Mouse (Mus musculus): ENCODE results near the gene Rftn1.
"Not testable (repeated sequence)": the region's sequence is repeated elsewhere in the genome, so short reads cannot be mapped to it uniquely, and the experiment has no call there.

Rftn1 gene

DNA sequence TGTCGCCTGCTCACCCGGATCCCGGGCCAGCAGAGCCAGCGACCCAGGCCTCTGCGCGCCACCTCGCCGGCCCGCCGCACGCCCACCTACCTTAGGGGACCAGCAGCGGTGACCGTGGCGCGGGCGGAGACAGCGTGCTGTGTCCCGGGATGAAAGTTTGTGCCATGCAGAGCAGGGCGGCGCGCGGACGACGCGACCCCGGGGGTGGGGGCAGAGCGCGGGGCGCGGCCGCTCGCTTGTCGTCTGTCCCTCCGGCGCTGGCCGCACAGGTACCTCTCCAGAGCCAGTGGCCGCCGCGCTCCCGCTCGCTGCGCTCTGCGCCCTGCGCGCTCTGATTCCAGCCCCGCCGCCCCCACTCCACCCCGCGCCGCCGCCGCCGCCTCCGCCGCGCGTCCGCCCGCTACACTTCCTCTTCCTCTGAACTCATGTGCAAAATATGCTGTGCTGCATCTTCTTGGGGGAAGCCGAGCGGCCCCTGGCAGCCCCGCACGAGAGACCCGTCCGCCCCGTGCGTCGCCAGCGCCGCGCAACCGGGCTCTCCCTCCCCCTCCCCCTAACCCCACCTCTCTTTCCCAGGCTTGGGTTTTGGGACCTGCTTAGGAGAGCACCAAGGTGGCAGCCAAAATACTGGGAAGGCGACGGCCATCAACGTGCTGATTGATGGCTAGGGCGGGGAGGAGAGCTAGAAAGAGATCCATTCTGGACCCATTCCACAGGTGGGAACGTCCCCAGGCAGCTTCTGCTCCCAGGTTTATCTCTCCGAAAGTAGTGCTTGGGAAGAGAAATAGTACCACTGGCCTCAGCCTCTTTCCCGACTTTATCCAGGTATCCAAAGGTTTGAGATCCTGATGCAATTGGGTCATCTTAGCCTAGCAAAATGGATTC is at the start of gene Rftn1:
Gene Rftn1, minus strand, starts transcription at position 544 of the 885 bp plus-strand sequence.
- DNase-seq (ENCODE audit: low read depth, low spot score), result peak; percentile 31

DNA sequence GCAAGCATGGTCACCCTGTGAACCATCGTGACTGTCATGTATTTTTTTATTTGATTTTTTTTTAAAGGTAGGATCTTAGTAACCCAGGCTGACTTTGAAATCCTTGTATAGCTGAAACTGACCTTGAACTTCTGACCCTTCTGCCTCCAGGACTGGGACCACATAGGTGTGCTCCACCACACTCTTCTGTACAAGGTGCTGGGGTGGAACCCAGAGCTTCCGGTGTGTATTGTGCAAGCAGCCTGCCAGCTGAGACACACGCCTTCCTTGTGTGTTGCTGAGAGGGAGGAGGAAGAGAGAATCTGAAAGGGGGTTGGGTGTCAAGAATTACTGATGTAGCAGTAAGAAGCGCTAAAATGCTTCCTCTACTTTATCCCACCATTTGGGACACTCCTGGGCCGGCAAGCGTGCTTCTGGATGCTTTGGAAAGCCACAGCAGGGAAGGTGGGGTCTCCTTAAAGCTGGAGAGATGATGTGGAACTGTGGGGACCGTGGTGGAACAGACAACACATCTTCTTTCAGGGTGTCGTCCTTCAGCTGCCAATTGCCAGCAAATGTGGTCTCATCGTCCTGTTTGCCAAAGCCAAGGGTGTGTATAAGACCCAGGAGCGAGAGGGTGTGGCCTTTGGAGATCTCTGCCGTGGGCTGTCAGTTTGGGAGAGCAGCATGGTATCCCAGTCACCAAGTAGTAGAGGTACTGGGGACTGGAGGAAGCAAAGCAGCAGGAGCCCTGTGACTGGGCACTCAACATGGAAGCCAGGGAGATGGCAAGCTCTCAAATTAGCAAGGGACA is 47.5 kb upstream of the Rftn1 start:
- DNase-seq (ENCODE audit: low read depth, low spot score), result no peak

DNA sequence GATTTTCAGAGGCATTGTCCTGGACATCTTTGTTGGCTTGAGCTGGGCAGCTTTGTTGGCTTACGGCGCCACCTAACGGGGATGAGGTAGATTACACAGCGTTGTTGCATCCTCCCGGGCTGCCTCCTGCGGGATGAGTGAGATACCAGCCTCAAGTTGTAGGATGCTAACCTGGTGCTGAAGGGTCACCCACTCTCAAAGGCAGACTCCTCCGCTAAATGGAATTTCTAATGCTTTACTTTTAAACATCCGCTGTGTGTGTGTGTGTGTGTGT is 46.9 kb upstream of the Rftn1 start:
- DNase-seq (ENCODE audit: low read depth, low spot score), result peak; percentile 42

DNA sequence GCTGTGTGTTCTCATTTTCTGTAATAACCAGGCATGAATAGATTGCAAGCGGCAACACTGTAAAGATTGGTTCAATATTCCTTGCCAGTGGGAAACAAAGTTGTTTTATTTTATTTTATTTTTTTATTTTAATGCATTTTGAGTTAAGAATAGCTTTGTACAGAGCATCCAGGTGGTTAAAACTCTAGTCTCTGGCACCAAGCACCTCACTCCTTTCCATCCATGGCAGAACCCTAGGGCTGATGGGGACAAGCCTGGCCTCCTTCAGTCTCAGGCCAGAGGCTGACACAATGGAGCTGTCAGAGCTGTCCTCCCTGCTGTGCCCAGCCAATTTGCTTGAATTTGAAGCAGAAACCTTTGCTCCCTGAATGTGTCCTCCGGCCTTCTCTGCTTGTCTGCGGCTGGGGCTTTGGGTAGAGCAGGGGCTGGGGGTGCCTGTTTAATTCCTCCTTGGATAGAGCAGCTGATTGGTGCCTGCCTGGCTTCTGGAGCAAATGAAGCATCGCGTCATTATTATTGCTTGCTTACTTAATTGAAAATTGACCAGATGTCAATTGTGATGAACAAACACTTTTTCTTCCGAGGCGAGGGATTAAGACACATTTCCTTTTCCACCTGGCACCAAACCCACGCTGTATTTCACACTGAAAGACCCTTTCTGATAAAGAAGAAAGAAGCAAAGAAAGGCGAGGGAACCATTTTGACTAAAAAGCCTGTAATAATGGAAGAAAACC is 46.4 kb upstream of the Rftn1 start:
- DNase-seq (ENCODE audit: low read depth, low spot score), result no peak

DNA sequence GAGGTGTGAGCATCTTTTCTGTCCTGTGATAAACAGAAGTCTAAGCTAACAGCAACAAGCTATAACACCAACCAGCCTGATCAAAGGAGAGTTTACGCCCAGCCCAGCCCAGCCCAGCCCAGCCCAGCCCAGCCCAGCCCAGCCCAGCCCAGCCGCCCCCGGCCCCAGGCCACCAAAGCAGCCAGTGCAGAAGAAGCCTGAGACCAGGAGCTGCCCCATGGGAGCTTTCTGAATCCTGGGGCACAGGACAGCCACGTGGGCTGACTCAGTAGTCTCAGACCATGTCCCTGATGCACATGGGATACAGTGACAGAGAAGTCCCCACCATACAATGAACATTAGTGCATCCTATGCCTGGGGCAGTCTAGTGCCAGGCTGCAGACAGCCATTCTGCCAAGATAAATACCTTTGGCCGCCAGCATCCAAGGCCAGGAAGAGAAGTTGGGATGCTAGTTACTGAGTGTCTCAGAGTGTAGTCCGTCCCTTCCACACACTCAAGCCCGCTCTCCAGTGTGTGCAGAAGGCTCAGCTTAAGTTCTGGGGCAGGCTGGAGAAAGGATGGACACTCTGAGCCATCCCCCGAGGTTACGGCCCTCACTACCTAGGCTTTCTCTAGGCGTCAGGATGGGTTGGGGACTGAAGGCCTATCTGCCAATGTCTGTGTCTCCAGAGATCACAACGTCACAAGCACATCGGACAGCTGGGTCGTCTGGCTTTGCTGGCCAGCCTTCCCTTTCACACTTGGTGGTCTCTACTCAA is 45.6 kb upstream of the Rftn1 start:
- no peak for DNase-seq (ENCODE audit: low read depth, low spot score)

DNA sequence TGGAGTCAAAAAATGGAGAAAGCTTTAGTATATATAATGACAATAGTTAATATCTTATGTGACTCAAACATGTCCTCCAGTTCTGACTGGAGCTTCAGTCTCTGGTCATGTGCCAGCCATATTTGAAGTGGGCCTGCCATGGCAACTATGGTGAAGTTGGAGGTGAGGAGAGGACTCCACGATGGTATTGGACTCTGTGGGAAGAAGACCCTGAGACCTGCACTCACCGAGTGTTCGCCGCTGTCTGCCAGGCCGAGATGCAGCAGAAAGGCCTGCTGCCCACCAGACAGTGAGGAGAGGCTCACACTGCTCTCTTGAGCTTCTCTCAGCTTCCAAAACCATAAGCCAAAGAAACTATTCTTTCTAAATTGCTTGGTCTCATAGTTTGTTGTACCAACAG is 43.5 kb upstream of the Rftn1 start:
- DNase-seq (ENCODE audit: low read depth, low spot score), result no peak

DNA sequence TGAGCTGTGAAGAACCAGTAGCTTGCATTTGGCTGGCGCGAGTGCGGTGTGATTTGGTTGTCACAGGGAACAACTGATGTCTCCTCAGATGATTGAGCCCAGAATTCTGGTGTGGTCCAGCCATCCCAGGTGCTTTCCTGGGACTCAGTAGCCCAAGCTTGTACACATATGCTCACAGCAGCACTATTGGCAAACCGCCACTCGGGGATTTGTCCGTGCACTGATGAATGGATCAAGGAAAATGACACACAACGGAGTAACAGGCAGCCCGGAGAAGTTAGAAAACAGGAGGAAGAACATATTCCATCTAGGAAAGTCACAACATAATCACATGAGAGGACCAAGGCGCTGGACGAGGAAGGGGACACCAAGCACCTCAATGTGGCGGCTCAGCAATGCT is 42.3 kb upstream of the Rftn1 start:
- DNase-seq (ENCODE audit: low read depth, low spot score), result no peak

DNA sequence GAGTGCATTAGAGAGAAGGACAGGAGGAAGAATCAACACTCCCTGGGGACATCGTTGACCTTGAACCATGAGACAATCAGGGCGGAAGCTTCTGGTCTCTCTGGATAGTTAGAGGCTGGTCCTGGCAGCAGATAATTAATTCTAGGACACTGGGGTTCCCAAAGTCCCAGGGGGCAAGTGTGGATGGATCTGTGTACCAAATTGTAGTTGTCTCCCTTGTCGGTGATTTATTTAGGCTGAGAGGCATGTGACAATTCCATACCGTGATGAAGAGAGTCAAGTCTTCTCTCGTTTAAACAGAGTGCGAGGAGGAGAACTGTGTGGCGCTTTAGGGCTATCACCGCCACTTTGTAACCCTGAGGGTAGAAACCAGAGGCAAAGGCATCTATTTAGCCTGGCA is 40.7 kb upstream of the Rftn1 start:
- no peak for DNase-seq (ENCODE audit: low read depth, low spot score)

DNA sequence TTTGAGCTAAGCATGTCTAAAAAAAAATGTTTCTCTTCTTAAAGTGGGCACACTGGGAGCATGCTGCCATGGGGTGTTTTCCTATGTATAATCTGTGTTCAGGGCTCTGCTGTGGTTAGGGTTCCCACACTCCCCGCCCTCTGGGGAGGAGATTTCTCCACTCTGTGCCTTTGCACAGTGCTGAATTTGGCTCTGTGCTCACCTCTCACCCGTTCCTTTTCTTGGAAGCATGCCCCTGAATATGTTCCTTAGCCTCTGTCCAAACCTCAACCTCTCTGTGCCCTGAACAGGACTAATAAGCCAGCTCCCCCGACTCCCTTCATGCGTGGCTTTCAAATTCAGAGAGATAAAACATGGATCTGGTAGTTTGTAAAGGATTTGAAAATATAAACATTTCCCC is 39.1 kb upstream of the Rftn1 start:
- no peak for DNase-seq (ENCODE audit: low read depth, low spot score)

DNA sequence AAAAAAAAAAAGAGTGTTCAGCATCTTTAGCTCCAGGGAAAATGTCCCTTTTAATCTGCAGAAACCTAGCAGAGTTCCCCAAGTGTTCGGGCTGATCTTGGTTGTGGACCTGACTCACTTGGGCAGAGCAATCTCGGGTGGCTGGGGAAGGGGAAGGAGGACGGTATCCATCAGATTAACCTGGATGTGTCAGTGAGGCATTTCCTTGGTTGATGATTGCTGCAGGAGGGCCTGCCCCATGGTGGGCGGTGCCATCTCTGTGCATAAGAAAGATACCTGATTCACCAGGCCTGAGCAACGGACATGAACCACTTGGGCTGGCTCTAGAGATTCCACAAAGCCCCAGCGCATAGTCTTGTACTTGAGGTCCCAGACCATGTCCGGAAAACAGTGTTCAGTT is 36.9 kb upstream of the Rftn1 start:
- DNase-seq (ENCODE audit: low read depth, low spot score), result no peak

DNA sequence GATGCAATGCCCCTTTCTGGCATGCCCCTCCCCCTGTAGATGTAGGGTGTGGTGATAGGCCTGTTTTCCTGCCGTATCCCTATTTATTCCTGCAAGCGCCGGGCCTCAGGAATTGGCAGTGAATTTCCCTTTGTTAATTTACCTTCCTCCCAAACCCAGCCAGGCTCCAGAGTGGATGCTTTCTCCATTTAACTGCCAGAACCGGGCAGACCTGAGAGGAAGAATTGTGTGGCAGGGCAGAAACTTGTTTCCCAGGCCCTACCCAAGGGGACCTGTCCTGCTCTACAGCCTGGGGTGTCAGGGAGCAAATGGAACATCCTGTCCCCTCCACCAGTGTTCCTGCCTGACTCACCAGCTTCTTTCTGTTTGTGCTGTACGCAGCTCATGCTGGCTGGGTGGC is 34.2 kb upstream of the Rftn1 start:
- DNase-seq (ENCODE audit: low read depth, low spot score), result no peak

DNA sequence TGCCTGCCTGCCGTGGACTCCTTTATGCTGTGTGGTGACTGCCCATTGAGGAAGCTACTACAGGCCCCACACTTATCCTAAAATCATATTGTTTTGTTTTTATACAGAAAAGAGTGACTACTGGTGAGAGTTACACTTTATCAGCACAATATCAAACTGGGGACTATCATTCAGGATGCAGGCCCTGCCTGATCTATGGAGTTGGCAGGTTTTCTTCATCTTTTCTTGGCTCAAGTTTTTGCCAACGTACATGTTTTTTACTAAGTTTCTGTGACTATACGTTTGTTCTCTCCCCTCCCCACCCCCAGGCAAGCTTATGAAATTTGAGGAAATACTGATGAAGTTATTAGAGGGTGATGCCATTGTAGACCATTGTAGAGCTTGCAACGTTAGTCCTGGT is 27.5 kb upstream of the Rftn1 start:
- no peak for DNase-seq (ENCODE audit: low read depth, low spot score)

DNA sequence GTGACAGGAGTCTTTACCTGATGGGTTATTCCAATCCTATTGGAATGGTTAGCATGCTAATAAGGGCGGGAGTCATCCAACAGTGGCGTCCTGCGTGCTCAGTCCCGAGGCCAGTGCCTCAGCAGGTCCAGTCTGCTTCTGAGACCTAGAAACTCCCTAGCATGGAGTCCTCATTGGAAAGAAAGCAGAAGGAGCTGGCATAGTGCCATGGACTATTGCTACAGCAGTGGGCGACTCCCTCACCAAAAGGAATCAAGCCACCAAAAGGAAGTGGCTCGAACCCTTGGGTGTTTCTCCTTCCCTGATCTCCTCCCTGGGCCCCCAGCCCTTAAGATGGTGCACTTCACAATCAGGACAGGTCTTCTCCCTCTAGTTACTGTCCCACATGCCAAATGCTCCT is 24.6 kb upstream of the Rftn1 start:
- DNase-seq (ENCODE audit: low read depth, low spot score), result no peak

DNA sequence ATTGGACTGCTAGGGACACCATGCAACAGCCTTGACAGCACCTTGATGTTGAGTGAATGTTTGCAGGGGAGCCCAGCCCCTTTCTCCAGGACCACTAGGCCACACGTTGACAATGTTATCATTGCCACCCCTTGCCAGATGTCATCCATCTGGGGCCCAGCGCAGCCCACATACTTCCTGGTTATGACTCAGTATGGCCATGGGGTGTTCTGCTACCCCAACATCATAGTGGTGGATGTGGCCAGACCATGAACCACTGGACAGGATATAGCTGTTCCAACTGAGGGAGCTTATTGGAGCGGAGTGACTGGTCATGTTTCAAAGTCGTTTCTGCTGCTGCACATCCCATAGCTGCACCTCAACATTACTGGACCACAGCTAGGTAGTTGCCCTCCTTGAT is 22.6 kb upstream of the Rftn1 start:
- DNase-seq (ENCODE audit: low read depth, low spot score), result no peak

DNA sequence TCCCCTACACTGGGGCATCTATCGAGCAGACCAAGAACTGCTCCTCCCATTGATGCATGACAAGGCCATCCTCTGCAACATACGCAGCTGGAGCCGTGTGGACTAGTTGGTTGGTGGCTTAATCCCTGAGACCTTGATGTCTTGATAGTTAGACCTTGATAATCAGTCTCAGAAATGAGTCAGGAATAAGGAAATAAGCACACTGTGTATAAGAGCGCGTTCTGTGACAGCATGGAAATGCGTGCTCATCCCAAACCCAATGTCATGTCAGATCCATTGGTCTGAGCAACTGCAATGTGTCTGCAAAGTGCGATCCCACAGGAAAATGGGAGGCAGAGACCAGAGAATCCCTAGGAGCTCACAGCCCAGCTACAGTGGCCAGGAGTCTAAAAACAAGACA is 21.3 kb upstream of the Rftn1 start:
- DNase-seq (ENCODE audit: low read depth, low spot score), result no peak

DNA sequence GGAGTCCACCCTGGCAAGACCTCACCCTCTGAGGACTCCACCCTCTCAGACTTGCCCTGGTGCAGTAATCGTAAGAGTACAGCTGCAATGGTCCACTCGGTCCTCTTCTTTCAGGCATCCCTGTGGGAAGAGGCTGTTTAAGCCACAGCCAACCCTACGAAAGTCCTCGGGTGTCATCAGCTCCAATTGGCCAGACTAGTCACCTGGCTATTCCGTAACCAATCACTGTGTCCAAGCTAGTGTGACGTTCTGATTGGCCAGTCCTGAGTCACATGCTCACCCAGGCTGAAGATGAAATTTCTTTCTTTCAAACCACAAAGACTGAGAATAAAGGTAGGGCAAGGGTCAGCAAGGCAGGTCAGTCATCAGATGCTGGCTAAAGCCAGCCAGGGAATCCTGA is 19.4 kb upstream of the Rftn1 start:
- no peak for DNase-seq (ENCODE audit: low read depth, low spot score)

DNA sequence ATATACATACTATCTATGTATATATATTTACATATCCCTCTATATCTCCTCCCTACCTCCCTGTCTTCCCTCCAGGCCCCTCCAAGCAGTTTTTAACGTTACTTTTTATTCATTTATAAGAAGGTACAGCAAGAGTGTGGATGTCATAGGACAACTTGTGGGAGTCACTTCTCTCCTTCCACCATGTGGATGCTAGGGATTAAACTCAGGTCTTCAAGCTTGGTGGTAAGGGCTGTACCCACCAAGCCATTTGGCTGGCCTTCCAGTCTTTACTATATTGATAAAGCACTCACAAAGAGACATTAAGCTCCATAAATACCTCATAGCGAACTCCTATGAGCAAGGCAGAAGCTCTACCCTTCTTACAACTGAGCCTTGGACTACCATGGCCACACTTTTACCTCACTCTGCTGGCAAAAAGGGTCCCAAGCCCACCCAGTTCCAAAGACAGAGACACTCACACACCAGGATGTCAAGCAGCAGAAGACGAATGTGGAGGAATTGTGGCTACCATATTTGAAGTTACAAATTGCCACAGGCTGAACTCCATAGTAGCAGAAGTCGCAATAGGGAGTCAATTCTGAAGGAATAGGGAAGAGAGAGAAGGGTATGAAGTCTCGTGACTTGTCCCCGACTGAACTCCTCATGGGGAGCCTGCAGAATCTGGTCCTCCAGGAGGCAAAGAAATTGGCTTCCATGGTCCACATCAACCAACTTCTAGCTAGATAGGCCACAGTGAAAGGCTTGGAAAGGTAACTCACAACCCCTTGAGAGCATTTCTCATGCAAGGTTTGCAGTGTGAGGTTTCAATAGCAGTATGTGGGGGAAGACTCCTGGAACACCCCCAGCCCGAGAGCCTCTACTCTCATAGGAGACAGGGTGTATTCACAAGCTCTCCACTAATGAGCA is 17.9 kb upstream of the Rftn1 start:
- DNase-seq (ENCODE audit: low read depth, low spot score), result no peak

DNA sequence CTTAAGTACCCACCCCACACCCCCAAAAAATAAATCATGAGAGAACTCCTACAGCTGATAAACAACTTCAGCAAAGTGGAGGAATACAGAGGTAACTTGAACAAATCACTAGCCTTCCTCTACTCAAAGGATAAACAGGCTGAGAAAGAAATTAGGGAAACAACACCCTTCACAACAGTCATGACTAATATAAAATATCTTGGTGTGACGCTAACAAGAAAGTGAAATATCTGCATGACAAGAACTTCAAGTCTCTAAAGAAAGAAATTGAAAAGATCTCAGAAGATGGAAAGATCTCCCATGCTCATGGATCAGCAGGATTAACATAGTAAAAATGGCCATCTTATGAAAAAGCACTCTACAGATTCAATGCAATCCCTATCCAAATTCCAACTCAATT is 15.8 kb upstream of the Rftn1 start:
- not testable (repeated sequence) for DNase-seq (ENCODE audit: low read depth, low spot score)

DNA sequence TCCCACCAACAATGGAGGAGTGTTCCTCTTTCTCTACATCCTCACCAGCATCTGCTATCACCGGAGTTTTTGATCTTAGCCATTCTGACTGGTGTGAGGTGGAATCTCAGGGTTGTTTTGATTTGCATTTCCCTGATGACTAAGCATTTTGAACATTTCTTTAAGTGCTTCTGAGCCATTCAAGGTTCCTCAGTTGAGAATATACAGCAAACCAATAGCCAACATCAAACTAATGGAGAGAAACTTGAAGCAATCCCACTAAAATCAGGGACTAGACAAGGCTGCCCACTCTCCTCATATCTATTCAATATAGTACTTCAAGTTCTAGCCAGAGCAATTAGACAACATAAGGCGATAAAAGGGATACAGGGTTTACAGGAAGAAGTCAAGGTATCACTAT is 15.4 kb upstream of the Rftn1 start:
- not testable (repeated sequence) for DNase-seq (ENCODE audit: low read depth, low spot score)

DNA sequence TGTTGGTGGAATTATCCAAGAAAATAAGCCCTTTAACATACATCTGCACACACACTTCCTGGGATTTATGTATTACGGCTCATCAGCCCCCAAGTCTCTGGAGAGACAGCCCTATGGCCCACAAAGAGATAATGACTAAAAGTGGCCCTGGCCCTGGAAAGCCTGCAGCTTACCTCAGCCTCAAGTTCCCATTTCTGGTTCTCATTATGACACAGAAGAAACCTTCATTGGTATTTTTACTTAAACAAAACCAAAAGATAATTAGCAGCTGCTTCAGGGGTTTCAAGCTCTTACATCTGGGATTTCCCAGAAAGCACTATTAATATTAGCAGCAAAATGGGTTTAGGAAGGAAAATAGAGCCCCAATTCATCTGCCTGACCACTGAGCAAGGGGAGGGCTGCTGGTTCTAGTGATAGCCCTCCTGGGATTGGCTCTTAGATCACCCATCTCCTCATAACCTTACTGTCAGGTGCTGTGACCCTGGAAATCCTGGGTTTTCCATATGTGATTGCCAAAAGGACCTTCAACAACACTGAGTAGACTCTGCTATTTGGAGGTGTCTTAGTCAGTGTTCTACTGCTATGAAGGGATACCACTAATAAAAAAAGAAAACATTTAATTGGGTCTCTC is 14.8 kb upstream of the Rftn1 start:
- no peak for DNase-seq (ENCODE audit: low read depth, low spot score)
